Mouse (Mus musculus) forebrain, embryonic 14.5 days (tissue): ENCODE results near the gene Map3k1. TPM values are rescaled to one million over a fixed set of nuclear protein-coding genes. Genes with fewer than 3 reads are reported as not detected.

ENCODE experiments used
- ATAC-seq: fragments of 200-750 bp; cut with Nextera tagmentation; 2 replicates; pipeline ENCODE4 v1.8.0; 2017; ENCODE audit warnings: mild to moderate bottlenecking, moderate library complexity
- DNase-seq: peaks from one replicate; pipeline ENCODE4 v3.0.0-alpha.2; 2015; ENCODE audit warnings: low spot score
- H3K27ac ChIP-seq: fragments of 300-500 bp; sonication (generic); 2 replicates; pipeline ENCODE4 v1.5.1; 2014; ENCODE audit warnings: low read depth, mild to moderate bottlenecking, control low read depth, low read length, moderate library complexity
- H3K27me3 ChIP-seq: fragments of 300-500 bp; sonication (generic); replicated peaks from 2 replicates; pipeline ENCODE4 v1.6.1; 2014; ENCODE audit warnings: low read length, control low read depth, mixed read lengths; ENCODE audit not compliant: control insufficient read depth, insufficient read depth
- H3K36me3 ChIP-seq: fragments of 300-500 bp; sonication (generic); 2 replicates; pipeline ENCODE4 v1.6.1; 2014; ENCODE audit warnings: low read length, control low read depth; ENCODE audit not compliant: control insufficient read depth, insufficient read depth
- H3K4me1 ChIP-seq: fragments of 300-500 bp; sonication (generic); 2 replicates; pipeline ENCODE4 v1.6.1; 2014; ENCODE audit warnings: antibody characterized with exemption, low read length, control low read depth; ENCODE audit not compliant: control insufficient read depth, insufficient read depth
- H3K4me2 ChIP-seq: fragments of 300-500 bp; sonication (generic); 2 replicates; pipeline ENCODE4 v1.6.1; 2014; ENCODE audit warnings: mild to moderate bottlenecking, control low read depth, low read length
- H3K4me3 ChIP-seq: fragments of 300-500 bp; sonication (generic); 2 replicates; pipeline ENCODE4 v1.5.1; 2014; ENCODE audit warnings: low read depth, low read length, control low read depth
- H3K9ac ChIP-seq: fragments of 300-500 bp; sonication (generic); 2 replicates; pipeline ENCODE4 v1.6.1; 2014; ENCODE audit warnings: mild to moderate bottlenecking, low read length, control low read depth, moderate library complexity
- H3K9me3 ChIP-seq: fragments of 300-500 bp; sonication (generic); replicated peaks from 2 replicates; pipeline ENCODE4 v1.6.1; 2016; ENCODE audit warnings: low read length, control low read depth, mixed read lengths; ENCODE audit not compliant: control insufficient read depth
- WGBS: fragments of 180-500 bp; shearing (Covaris S2); extraction: QIAGEN DNeasy Blood & Tissue Kit; methylation state at CpG from one replicate; pipeline ENCODE4 v1.1.7; 2014; 5-methylcytosine and 5-hydroxymethylcytosine counted together
- polyA plus RNA-seq: library from polyadenylated mRNA; unstranded; fragments of >200 nt; fragmentation: Nextera tagmentation; extraction: Ambion mirVana; gene quantifications from 2 replicates; pipeline ENCODE4 v1.2.1, GENCODE M21; 2014

Gene Map3k1
- polyA plus RNA-seq, 1 experiment from 2014 or later: 9.5 TPM

DNA sequence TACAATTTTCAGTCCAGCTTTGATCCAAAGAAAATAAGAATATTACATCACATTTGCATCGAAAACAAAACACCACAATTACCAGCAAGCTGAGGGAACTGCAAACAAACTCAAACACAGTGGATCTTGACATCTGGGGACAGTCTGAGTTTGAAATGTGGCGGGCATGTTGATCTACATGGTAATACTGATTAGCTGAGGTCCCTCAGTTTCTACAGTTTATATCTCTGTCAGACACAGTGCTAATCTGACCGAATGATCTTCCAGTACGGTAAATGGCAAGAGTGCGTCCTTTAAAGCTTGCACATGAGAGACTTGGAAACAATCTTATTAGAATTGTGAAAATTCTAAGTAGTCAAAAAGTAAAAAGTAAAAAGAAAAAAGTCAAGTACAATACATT lies 62.0 kb downstream of the Map3k1 start:
- Histone ChIP-seq H3K9me3 (no peaks in the 10 kb centered on the region), H3K4me1 (no peaks in the 10 kb centered on the region), H3K4me2 (no peak overlapping the region), H3K27me3 (no peaks in the 10 kb centered on the region), H3K27ac (no peak overlapping the region), H3K4me3 (no peak overlapping the region), H3K9ac (no peak overlapping the region), H3K36me3 (peaks cover 25% of the 10 kb centered on the region)
- no peak for DNase-seq
- WGBS: 94% methylated on average over 5 of the region's 5 CpGs
- ATAC-seq: no peak

DNA sequence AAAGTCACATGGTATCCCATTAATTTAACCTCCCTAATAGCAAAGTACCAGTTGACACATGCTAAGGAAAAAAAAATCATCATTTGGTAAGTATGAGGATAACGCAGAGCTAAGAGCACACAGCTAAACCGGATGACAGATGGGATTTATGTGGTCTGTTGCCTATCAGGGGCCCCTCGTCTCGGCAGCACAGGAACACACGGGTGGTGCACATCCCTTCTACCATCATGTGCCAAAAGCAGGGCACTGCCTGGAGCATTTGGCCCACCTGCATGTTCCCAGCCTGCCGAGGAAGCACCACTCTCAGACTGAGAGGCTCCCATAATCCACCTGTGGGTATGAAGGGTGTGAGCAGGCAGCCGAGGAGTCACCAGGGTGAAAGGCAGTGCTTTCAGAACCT lies 63.6 kb downstream of the Map3k1 start:
- Histone ChIP-seq H3K4me1 (no peaks in the 10 kb centered on the region), H3K4me2 (no peak overlapping the region), H3K4me3 (no peak overlapping the region), H3K36me3 (peaks cover 12% of the 10 kb centered on the region; the same call in 1 of the 2 replicates), H3K27ac (no peak overlapping the region), H3K27me3 (no peaks in the 10 kb centered on the region), H3K9ac (no peak overlapping the region), H3K9me3 (no peaks in the 10 kb centered on the region)
- WGBS: 75% methylated on average over 7 of the region's 7 CpGs
- ATAC-seq: no peak
- DNase-seq: no peak

DNA sequence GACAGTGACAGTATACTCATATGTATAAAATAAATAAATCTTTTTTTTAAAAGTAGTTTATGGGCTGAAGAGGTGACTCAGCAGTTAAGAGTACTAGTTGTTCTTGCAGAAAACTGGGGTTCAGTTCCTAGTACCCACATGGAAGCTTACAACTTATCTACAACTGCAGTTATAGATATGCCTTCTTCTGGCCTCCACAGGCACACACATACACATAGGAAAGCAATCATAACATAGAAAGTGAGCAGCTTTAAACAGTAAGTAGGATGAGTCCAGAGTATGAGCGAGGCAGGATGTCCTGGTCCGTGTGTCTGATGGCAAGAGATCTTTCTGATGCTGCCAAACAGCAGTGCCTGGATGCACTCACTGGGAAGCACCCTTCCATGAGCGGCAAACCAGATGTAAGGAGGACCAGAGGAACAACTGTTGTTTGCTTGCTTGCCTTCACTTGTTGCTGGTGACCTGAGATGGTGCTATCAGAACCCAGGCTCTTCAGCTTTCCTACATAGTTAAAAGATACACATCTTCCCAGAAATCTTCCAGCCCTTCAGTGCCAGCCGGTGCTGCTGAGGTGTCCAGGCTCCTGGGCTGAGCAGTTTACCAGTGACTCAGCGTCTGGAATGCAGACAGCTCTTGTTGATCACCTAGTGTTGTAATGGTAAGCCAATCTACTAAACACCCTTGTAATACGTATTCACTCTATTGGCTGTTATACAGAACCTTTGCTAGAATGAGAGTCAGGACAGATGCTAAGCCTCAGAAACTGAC lies 64.4 kb downstream of the Map3k1 start:
- H3K9me3 ChIP-seq: no peaks in the 10 kb centered on the region
- H3K9ac ChIP-seq: no peak overlapping the region
- no peak for ATAC-seq
- peaks cover 7% of the 10 kb centered on the region; the same call in 1 of the 2 replicates for H3K36me3 ChIP-seq
- no peaks in the 10 kb centered on the region for H3K27me3 ChIP-seq
- WGBS: 85% methylated on average over 6 of the region's 6 CpGs
- H3K27ac ChIP-seq: no peak overlapping the region
- no peaks in the 10 kb centered on the region for H3K4me1 ChIP-seq
- no peak overlapping the region for H3K4me2 ChIP-seq
- no peak overlapping the region for H3K4me3 ChIP-seq
- DNase-seq: no peak

DNA sequence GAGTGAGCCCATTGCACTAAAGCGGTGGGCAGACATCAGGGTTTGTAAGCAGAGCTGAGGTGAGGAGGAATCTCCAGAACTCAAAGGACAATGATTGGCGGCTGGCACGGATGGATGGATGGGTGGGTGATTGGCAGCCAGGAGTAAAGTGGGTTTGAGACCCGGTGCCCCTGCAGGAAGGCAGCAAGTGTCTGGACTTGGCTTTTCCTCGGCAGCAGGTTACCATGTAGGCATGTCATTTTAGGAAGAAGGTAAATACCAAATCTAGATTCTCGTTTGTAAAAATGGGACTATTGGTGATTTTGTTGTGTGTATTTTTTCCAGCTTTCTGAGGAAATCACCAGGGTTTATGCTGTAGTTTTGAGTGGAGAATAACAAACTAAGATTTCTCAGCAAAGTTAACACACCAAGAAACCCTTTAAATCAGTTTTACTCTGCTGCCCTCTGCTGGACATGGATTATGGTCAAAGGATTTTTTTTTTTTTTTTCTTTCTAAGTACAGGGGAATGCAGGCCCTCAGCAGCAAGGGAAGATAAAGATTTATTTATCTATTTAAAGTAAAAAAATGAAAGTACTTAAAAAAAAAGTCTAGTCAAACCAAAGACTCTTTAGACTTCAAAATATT lies 66.7 kb downstream of the Map3k1 start:
- H3K4me3 ChIP-seq: no peak overlapping the region
- ATAC-seq (peak; percentile 55; the same call in 1 of the 2 replicates), DNase-seq (peak; percentile 85)
- H3K9me3 ChIP-seq: no peaks in the 10 kb centered on the region
- H3K27ac ChIP-seq: no peak overlapping the region
- 63% methylated on average over 6 of the region's 6 CpGs for WGBS
- no peaks in the 10 kb centered on the region for H3K27me3 ChIP-seq
- H3K9ac ChIP-seq: no peak overlapping the region
- no peaks in the 10 kb centered on the region for H3K36me3 ChIP-seq
- H3K4me2 ChIP-seq: no peak overlapping the region
- H3K4me1 ChIP-seq: no peaks in the 10 kb centered on the region

DNA sequence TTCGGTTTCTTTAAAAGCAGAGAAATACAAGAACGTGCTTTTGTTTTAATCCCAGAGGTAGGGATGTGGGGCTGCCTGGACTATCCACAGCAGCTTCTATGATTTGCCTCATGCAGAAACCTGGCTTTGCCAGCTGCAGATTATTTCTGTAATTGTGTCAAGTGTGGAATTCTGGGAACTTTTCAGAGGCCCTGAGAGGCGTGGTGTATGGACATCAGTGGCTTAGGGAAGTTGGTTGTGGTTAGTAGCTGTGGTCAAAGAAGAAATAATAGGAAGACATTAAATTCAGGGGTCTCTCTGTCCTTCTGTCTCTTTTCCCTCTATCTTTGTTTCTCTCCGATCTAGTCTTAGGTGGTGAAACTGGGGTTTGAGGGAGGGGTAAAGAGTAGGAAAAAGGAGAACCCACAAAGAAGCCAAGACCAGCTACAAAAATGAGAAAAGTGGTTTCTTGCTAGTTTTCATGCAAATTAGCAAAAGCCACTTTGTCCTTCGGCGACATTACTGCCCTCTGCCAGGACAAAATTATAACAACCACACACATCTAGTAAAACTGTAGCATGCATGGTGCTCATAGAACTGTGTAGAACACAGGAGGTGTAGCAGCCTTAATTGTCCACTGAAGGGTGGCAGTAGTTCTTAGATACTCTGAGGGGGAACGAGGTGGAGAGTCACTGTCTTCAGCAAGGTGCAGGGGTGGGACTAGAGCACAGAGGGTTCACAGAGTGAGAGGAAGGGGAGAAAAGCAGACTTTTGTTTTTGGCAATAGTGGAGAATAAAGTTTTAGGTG lies 67.4 kb downstream of the Map3k1 start:
- Histone ChIP-seq H3K27ac (no peak overlapping the region), H3K4me1 (no peaks in the 10 kb centered on the region), H3K36me3 (no peaks in the 10 kb centered on the region), H3K9ac (no peak overlapping the region), H3K27me3 (no peaks in the 10 kb centered on the region), H3K9me3 (no peaks in the 10 kb centered on the region), H3K4me3 (no peak overlapping the region), H3K4me2 (no peak overlapping the region)
- WGBS: 81% methylated on average over 7 of the region's 7 CpGs
- no peak for ATAC-seq
- DNase-seq: no peak

DNA sequence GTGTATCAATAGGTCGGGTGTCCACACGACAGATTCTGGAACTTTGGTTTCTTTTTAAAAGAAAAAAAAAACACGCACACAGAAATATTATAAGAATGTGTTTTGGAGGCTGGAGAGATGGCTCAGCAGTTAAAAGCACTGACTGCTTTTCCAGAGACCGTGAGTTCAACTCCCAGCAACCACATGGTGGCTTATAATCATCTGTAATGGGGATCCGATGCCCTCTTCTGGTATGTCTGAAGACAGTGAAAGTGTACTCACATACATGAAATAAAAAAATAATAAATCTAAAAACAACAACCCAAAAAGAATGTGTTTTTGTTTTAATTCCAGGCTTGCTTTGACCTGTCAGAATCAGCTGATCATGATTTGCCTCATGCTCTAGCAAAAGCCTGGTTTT lies 81.9 kb downstream of the Map3k1 start:
- no peak overlapping the region for H3K9ac ChIP-seq
- WGBS: 92% methylated on average over 5 of the region's 5 CpGs
- no peak for DNase-seq

DNA sequence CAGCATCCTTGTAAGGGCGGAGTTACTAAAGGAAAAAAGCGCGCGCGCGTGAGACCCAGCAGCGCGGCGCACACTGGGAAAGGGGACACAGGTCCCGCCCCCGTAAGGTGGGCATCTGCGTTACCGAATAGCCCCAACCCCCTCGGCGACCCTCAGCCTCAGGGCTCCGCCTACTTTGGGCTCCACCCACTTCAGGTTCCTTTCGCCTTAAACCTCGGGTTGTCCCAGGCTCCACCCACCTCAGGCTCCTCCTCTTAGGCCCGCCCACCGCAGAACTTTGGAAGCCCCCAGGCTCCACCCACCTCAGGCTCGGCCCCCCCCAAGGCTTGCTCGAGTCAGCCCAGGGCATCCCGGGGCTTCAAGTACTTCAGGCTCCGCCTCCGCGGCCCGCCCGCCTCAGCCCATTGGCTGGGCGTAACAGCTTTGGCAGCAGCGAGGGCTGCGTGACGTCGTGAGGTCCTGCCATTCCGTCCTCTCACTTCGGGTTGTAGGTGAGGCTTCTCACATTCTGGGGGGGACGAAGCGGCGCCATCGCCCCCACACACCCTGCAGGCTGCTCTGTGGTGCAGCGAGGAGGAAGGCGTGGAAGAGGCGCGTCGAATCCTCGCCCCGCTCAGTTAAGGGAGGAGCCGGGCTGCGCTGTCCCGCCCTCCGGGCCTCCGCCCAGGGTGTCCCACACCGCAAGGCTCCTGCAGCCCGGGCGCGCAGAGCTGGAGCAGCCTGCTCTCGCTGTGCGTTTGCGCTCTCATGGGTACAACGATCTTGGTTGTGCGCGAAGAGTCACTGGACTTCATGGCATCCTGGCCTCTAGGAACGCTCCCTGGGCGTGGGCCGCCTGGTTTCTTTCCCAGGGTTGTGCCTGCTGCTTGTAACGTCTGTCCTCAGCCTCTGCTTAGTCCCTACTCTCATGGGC lies 83.4 kb downstream of the Map3k1 start:
- DNase-seq (peak; percentile 98), ATAC-seq (peak; percentile 99)
- Histone ChIP-seq H3K36me3 (no peaks in the 10 kb centered on the region), H3K27me3 (no peaks in the 10 kb centered on the region), H3K4me3 (peak overlapping the region; percentile 68), H3K9me3 (peaks cover 8% of the 10 kb centered on the region; the same call in 1 of the 2 replicates), H3K9ac (peak overlapping the region; percentile 62), H3K4me1 (no peaks in the 10 kb centered on the region), H3K27ac (peak overlapping the region; percentile 33; the same call in 1 of the 2 replicates), H3K4me2 (peak overlapping the region; percentile 75)
- under 1% methylated on average over 65 of the region's 65 CpGs for WGBS

More for the DNA sequence above, 81.9 kb downstream of the Map3k1 start:
- Histone ChIP-seq H3K4me3 (no peak overlapping the region), H3K36me3 (no peaks in the 10 kb centered on the region), H3K27ac (no peak overlapping the region), H3K27me3 (no peaks in the 10 kb centered on the region), H3K9me3 (peaks cover 8% of the 10 kb centered on the region; the same call in 1 of the 2 replicates), H3K4me2 (no peak overlapping the region), H3K4me1 (no peaks in the 10 kb centered on the region)
- ATAC-seq: no peak

DNA sequence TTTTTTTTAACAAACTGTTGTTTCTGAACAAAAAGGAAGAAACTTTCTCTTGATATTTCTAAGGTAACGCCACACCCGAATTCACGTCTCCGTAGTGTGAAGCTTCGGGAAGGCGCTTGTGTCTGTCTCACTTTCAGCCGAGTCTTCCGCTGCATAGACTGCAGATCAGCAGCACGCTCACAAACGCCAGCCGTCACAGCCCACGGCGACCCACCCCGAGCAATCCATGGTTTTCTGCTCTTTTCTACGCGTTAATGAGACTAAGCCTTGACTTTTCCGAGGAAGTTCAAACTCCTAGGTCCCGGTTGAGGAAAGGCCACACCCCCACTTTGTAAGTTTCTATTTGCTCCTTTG lies 84.0 kb downstream of the Map3k1 start:
- Histone ChIP-seq H3K9ac (peak overlapping the region; percentile 46), H3K4me3 (peak overlapping the region; percentile 68), H3K36me3 (no peaks in the 10 kb centered on the region), H3K27ac (no peak overlapping the region), H3K4me2 (peak overlapping the region; percentile 75), H3K4me1 (no peaks in the 10 kb centered on the region), H3K9me3 (peaks cover 8% of the 10 kb centered on the region; the same call in 1 of the 2 replicates), H3K27me3 (no peaks in the 10 kb centered on the region)
- WGBS: under 1% methylated on average over 18 of the region's 18 CpGs
- DNase-seq (no peak), ATAC-seq (peak; percentile 32; the same call in 1 of the 2 replicates)
